Mouse (Mus musculus): ENCODE measurements around the gene Caps2. TPM values are rescaled to one million over a fixed set of nuclear protein-coding genes. Genes with fewer than 3 reads are reported as not detected.

Caps2 gene
- total RNA-seq, 4 experiments from 2014 or later: not detected

Other genes starting within 250 kb of the Caps2 start
- gene Krr1, start 191.0 kb upstream of the Caps2 start, total RNA-seq (2022): 10 to 100 TPM; 24.5 to 29.6 (median 27.4) TPM
- gene Glipr1, start 161.0 kb upstream of the Caps2 start, total RNA-seq (2022): under 1 TPM in 2 of 4 experiments, not detected in 2; 0.27 to 0.90 TPM
- gene Glipr1l1, start 103.4 kb upstream of the Caps2 start, total RNA-seq (2022): not detected
- gene Glipr1l2, start 80.3 kb upstream of the Caps2 start, total RNA-seq (2022): not detected
- not detected for gene Glipr1l3, start 3.3 kb upstream of the Caps2 start, total RNA-seq (2022)
- gene Kcnc2, start 107.5 kb downstream of the Caps2 start, total RNA-seq (2022): under 1 TPM; 0.07 to 0.94 (median 0.14) TPM

All from gastrocnemius, adult 8-10 months (tissue).